Mouse (Mus musculus) liver, embryonic 15.5 days (tissue): ENCODE data around the gene Kri1. TPM values are rescaled to one million over a fixed set of nuclear protein-coding genes. Genes with fewer than 3 reads are reported as not detected.
A peak's percentile ranks its signal among the peaks of the same experiment; 100 is the strongest.
"Not testable (repeated sequence)": the region's sequence is repeated elsewhere in the genome, so short reads cannot be mapped to it uniquely, and the experiment has no call there.

Experiments used
- ATAC-seq: fragments of 200-750 bp; cut with Nextera tagmentation; 2 replicates; pipeline ENCODE4 v1.8.0; 2017; ENCODE audit warnings: moderate number of reproducible peaks, mild to moderate bottlenecking, moderate library complexity; ENCODE audit not compliant: insufficient read depth
- H3K27ac ChIP-seq: fragments of 300-500 bp; sonication (generic); replicated peaks from 2 replicates; pipeline ENCODE4 v1.5.1; 2015; ENCODE audit warnings: mild to moderate bottlenecking, inconsistent platforms
- H3K27me3 ChIP-seq: fragments of 300-500 bp; sonication (generic); 2 replicates; pipeline ENCODE4 v1.6.1; 2015; ENCODE audit warnings: mild to moderate bottlenecking, inconsistent platforms
- H3K36me3 ChIP-seq: fragments of 300-500 bp; sonication (generic); replicated peaks from 2 replicates; pipeline ENCODE4 v1.6.1; 2015; ENCODE audit warnings: moderate library complexity, mild to moderate bottlenecking, inconsistent platforms
- H3K4me1 ChIP-seq: fragments of 300-500 bp; sonication (generic); replicated peaks from 2 replicates; pipeline ENCODE4 v1.6.1; 2015; ENCODE audit warnings: inconsistent platforms
- H3K4me2 ChIP-seq: fragments of 300-500 bp; sonication (generic); 2 replicates; pipeline ENCODE4 v1.6.1; 2015; ENCODE audit warnings: moderate library complexity, mild to moderate bottlenecking, inconsistent platforms
- H3K4me3 ChIP-seq: fragments of 300-500 bp; sonication (generic); replicated peaks from 2 replicates; pipeline ENCODE4 v1.5.1; 2015; ENCODE audit warnings: mild to moderate bottlenecking, inconsistent platforms
- H3K9ac ChIP-seq: fragments of 300-500 bp; sonication (generic); 2 replicates; pipeline ENCODE4 v1.6.1; 2015; ENCODE audit warnings: moderate library complexity, mild to moderate bottlenecking, inconsistent platforms
- H3K9me3 ChIP-seq: fragments of 300-500 bp; sonication (generic); replicated peaks from 2 replicates; pipeline ENCODE4 v1.6.1; 2016; ENCODE audit warnings: inconsistent platforms
- WGBS: fragments of 180-500 bp; shearing (Covaris S2); methylation state at CpG from one replicate; pipeline ENCODE4 v1.1.7; 2015; ENCODE audit warnings: mixed read lengths; ENCODE audit not compliant: insufficient replicate concordance; 5-methylcytosine and 5-hydroxymethylcytosine counted together
- polyA plus RNA-seq: library from polyadenylated mRNA; unstranded; fragments of >200 nt; fragmentation: Nextera tagmentation; extraction: Ambion mirVana; gene quantifications from 2 replicates; pipeline ENCODE4 v1.2.1, GENCODE M21; 2015

The Kri1 gene
- polyA plus RNA-seq, 1 experiment from 2014 or later, result 6.0 TPM

- peak; percentile 59 for ATAC-seq
Measured at GRCm38 (mm10) chr9:21314367-21315140, 26.8 kb upstream of the Kri1 start.

GRCm38 (mm10) chr9:21313394-21313793 is 25.6 kb upstream of the Kri1 start:
- Histone ChIP-seq H3K27me3 (peaks cover 31% of the 10 kb centered on the region), H3K9ac (no peak overlapping the region), H3K36me3 (no peaks in the 10 kb centered on the region), H3K27ac (no peak overlapping the region; the same call in 1 of the 2 replicates), H3K9me3 (no peaks in the 10 kb centered on the region), H3K4me1 (peaks cover 36% of the 10 kb centered on the region), H3K4me2 (peak overlapping the region; percentile 23), H3K4me3 (no peak overlapping the region)
- peak; percentile 91 for ATAC-seq
- WGBS, result 2% methylated on average over 11 of the region's 11 CpGs

More at GRCm38 (mm10) chr9:21314367-21315140, 26.8 kb upstream of the Kri1 start:
- no peak overlapping the region for H3K4me3 ChIP-seq
- H3K27me3 ChIP-seq, result peaks cover 30% of the 10 kb centered on the region
- H3K4me1 ChIP-seq, result peaks cover 43% of the 10 kb centered on the region
- 48% methylated on average over 9 of the region's 9 CpGs for WGBS
- peak overlapping the region; percentile 27 for H3K4me2 ChIP-seq
- peak overlapping the region; percentile 31 for H3K27ac ChIP-seq
- peak overlapping the region; percentile 1 for H3K9ac ChIP-seq
- no peaks in the 10 kb centered on the region for H3K9me3 ChIP-seq
- no peaks in the 10 kb centered on the region for H3K36me3 ChIP-seq

- no peak for ATAC-seq
- H3K9me3 ChIP-seq, result no peaks in the 10 kb centered on the region
- no peak within 1 kb of the TSS for H3K9ac ChIP-seq
- H3K27me3 ChIP-seq, result peaks cover 31% of the 10 kb centered on the region
- H3K36me3 ChIP-seq, result no peaks in the 10 kb centered on the region
- H3K4me1 ChIP-seq, result peaks cover 35% of the 10 kb centered on the region
- 25% methylated on average over 35 of the region's 35 CpGs for WGBS
- no peak within 1 kb of the TSS; the same call in 1 of the 2 replicates for H3K4me2 ChIP-seq
- H3K27ac ChIP-seq, result no peak within 1 kb of the TSS
- H3K4me3 ChIP-seq, result 0 out of 2 replicates have a peak within 1 kb of the TSS, but pooled peaks have one; percentile 4
Measured at GRCm38 (mm10) chr9:21312134-21312533, 24.4 kb upstream of the Kri1 start, which contains the start of gene Ap1m2. Gene Ap1m2, minus strand, starts transcription at chr9:21312337.

- no peaks in the 10 kb centered on the region for H3K9me3 ChIP-seq
- no peak overlapping the region for H3K4me2 ChIP-seq
- no peak for ATAC-seq
- H3K27ac ChIP-seq, result no peak overlapping the region
- H3K36me3 ChIP-seq, result no peaks in the 10 kb centered on the region
- peaks cover 35% of the 10 kb centered on the region for H3K4me1 ChIP-seq
- peaks cover 31% of the 10 kb centered on the region for H3K27me3 ChIP-seq
- no peak overlapping the region for H3K9ac ChIP-seq
- 53% methylated on average over 7 of the region's 7 CpGs for WGBS
- H3K4me3 ChIP-seq, result no peak overlapping the region
Measured at GRCm38 (mm10) chr9:21311695-21312094, 23.9 kb upstream of the Kri1 start.

- Histone ChIP-seq H3K9ac (no peak overlapping the region), H3K36me3 (no peaks in the 10 kb centered on the region), H3K27me3 (peaks cover 31% of the 10 kb centered on the region), H3K4me1 (peaks cover 19% of the 10 kb centered on the region), H3K4me2 (0 out of 2 replicates have a peak overlapping the region, but pooled peaks have one; percentile 6), H3K4me3 (no peak overlapping the region), H3K27ac (no peak overlapping the region), H3K9me3 (no peaks in the 10 kb centered on the region)
- ATAC-seq, result no peak
- WGBS, result 53% methylated on average over 15 of the region's 15 CpGs
Measured at GRCm38 (mm10) chr9:21309150-21309741, 21.5 kb upstream of the Kri1 start.

- Histone ChIP-seq H3K9me3 (no peaks in the 10 kb centered on the region), H3K9ac (no peak overlapping the region), H3K27ac (no peak overlapping the region), H3K36me3 (no peaks in the 10 kb centered on the region), H3K4me2 (no peak overlapping the region), H3K27me3 (0 out of 2 replicates have a peak, but pooled peaks cover 3% of the 10 kb centered on the region), H3K4me1 (0 out of 2 replicates have a peak, but pooled peaks cover 8% of the 10 kb centered on the region), H3K4me3 (no peak overlapping the region)
- no peak for ATAC-seq
- WGBS, result 75% methylated on average over 7 of the region's 7 CpGs
Measured at GRCm38 (mm10) chr9:21305065-21305464, 17.3 kb upstream of the Kri1 start.

GRCm38 (mm10) chr9:21299014-21299413 is 11.2 kb upstream of the Kri1 start:
- Histone ChIP-seq H3K9me3 (no peaks in the 10 kb centered on the region), H3K4me3 (no peak overlapping the region), H3K36me3 (no peaks in the 10 kb centered on the region), H3K4me1 (0 out of 2 replicates have a peak, but pooled peaks cover 4% of the 10 kb centered on the region), H3K27ac (no peak overlapping the region), H3K27me3 (peaks cover 4% of the 10 kb centered on the region; the same call in 1 of the 2 replicates), H3K4me2 (no peak overlapping the region), H3K9ac (no peak overlapping the region)
- ATAC-seq, result no peak
- 81% methylated on average over 10 of the region's 10 CpGs for WGBS

- Histone ChIP-seq H3K4me1 (peaks cover 33% of the 10 kb centered on the region), H3K27ac (peak overlapping the region; percentile 96), H3K27me3 (peaks cover 4% of the 10 kb centered on the region; the same call in 1 of the 2 replicates), H3K4me2 (peak overlapping the region; percentile 90), H3K36me3 (peaks cover 13% of the 10 kb centered on the region), H3K9me3 (no peaks in the 10 kb centered on the region), H3K4me3 (peak overlapping the region; percentile 93), H3K9ac (peak overlapping the region; percentile 81)
- no peak for ATAC-seq
- WGBS, result 63% methylated on average over 3 of the region's 3 CpGs
Measured at GRCm38 (mm10) chr9:21292271-21292670, 4.5 kb upstream of the Kri1 start.

- peak overlapping the region; percentile 96 for H3K27ac ChIP-seq
Measured at GRCm38 (mm10) chr9:21291868-21292267, 4.1 kb upstream of the Kri1 start.

GRCm38 (mm10) chr9:21291022-21291787 is 3.4 kb upstream of the Kri1 start, which contains the start of gene Cdkn2d:
Gene Cdkn2d, minus strand, starts transcription at chr9:21291407.
- no peaks in the 10 kb centered on the region for H3K9me3 ChIP-seq
- 1% methylated on average over 51 of the region's 51 CpGs for WGBS
- H3K4me1 ChIP-seq, result peaks cover 43% of the 10 kb centered on the region
- H3K9ac ChIP-seq, result peak within 1 kb of the TSS; percentile 95
- peaks cover 18% of the 10 kb centered on the region for H3K36me3 ChIP-seq
- H3K27ac ChIP-seq, result peak within 1 kb of the TSS; percentile 96
- H3K4me2 ChIP-seq, result peak within 1 kb of the TSS; percentile 90
- peaks cover 2% of the 10 kb centered on the region; the same call in 1 of the 2 replicates for H3K27me3 ChIP-seq
- peak; percentile 88 for ATAC-seq
- peak within 1 kb of the TSS; percentile 93 for H3K4me3 ChIP-seq

More at GRCm38 (mm10) chr9:21291868-21292267, 4.1 kb upstream of the Kri1 start:
- Histone ChIP-seq H3K4me3 (peak overlapping the region; percentile 93), H3K9ac (peak overlapping the region; percentile 81), H3K36me3 (peaks cover 13% of the 10 kb centered on the region), H3K4me1 (peaks cover 37% of the 10 kb centered on the region), H3K4me2 (peak overlapping the region; percentile 90)
- ATAC-seq, H3K9me3 ChIP-seq, H3K27me3 ChIP-seq: not testable (repeated sequence)
- WGBS, result 8% methylated on average over 7 of the region's 7 CpGs
